Mouse (Mus musculus): ENCODE data around the gene Rps12-ps3. TPM values are rescaled to one million over a fixed set of nuclear protein-coding genes. Genes with fewer than 3 reads are reported as not detected.

Rps12-ps3 gene
- polyA plus RNA-seq, 1 experiment from 2014 or later = 10.3 TPM

Other genes with a start within 250 kb of the Rps12-ps3 start
- 2.0 and 2.3 TPM in 2 replicates for gene Shtn1, start 246.2 kb upstream of the Rps12-ps3 start, polyA plus RNA-seq (2015; fragmentation: Nextera tagmentation; extraction: Ambion mirVana)
- not detected in 2 replicates for gene Vax1, start 152.2 kb upstream of the Rps12-ps3 start, polyA plus RNA-seq (2015; fragmentation: Nextera tagmentation; extraction: Ambion mirVana)
- gene Kcnk18, start 103.1 kb upstream of the Rps12-ps3 start, polyA plus RNA-seq (2015; fragmentation: Nextera tagmentation; extraction: Ambion mirVana) = not detected in 2 replicates
- gene Slc18a2, start 61.4 kb upstream of the Rps12-ps3 start, polyA plus RNA-seq (2015; fragmentation: Nextera tagmentation; extraction: Ambion mirVana) = 9.1 and 13.2 TPM in 2 replicates
- gene Pdzd8, start 23.5 kb downstream of the Rps12-ps3 start, polyA plus RNA-seq (2015; fragmentation: Nextera tagmentation; extraction: Ambion mirVana) = 9.0 and 10.0 TPM in 2 replicates
- 38.8 TPM in 2 replicates for gene Emx2, start 136.1 kb downstream of the Rps12-ps3 start, polyA plus RNA-seq (2015; fragmentation: Nextera tagmentation; extraction: Ambion mirVana)

All from kidney, embryonic 15.5 days (tissue).